Mouse (Mus musculus) ES-CJ7 (cell line): ENCODE results near the gene Cpt1a.

Source experiments
- DNase-seq: peaks from one replicate; pipeline ENCODE4 v3.0.0; 2011; ENCODE audit warnings: low read depth, low spot score

Cpt1a gene

GRCm38 (mm10) chr19:3424214-3424613 lies 102.1 kb downstream of the Cpt1a start:
- no peak for DNase-seq

- DNase-seq, result no peak
These were observed 106.1 kb downstream of the Cpt1a start for GRCm38 (mm10) chr19:3428057-3428830.

- DNase-seq, result no peak
These were observed 107.2 kb downstream of the Cpt1a start for GRCm38 (mm10) chr19:3429156-3429816.

GRCm38 (mm10) chr19:3431066-3431465 lies 108.9 kb downstream of the Cpt1a start:
- DNase-seq, result no peak

- DNase-seq, result no peak
These were observed 109.8 kb downstream of the Cpt1a start for GRCm38 (mm10) chr19:3431969-3432368.

- no peak for DNase-seq
These were observed 112.0 kb downstream of the Cpt1a start for GRCm38 (mm10) chr19:3434124-3434523.

- peak; percentile 60 for DNase-seq
These were observed 112.5 kb downstream of the Cpt1a start for GRCm38 (mm10) chr19:3434641-3435040.
